Mouse (Mus musculus): ENCODE results near the gene Tmprss2.

Tmprss2 gene

DNA sequence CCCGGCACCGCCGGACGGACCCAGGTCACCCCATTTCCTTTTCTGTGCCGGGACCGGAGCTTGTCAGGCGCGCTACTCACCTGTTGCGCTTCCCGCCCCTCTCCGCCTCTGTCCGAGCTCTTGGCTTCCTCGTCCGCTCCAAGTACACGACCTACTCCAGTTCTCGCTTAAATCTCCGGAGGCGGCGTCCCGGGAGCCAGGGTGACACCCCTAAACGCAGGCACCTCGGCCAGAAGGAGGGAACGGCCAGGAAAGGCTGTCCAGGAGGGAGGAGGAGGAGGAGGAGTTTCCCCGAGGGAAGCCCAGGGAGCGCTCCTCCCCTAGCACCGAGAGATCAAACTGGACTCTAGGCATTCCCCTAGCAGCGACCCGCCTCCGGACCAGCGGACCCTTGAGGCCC is at the start of gene Tmprss2:
Tmprss2 (minus strand) TSS at position 257 of the 400 bp plus-strand sequence.
- DNase-seq: peak; percentile 37

DNA sequence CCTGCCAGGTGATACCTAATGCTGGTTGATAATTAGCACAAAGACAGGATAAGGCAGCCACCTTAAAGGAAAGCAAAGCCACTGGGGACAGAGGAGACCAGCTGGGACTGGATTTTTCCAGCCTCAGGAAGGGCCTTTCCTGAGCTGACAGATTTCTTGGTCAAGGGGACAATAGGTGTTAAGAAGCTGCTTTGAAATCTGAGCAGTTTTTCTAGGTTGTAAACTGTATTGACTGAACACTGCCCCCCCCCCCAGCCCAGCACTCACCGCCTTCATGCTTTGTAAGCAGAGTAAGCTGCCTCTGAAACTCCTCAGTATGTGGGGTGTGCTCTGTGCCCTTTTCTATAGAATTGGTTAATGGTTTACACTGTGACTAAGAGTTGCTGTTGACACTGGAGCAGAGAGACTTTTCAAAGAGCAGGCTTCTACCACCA is 48.2 kb upstream of the Tmprss2 start:
- peak; percentile 12 for DNase-seq

DNA sequence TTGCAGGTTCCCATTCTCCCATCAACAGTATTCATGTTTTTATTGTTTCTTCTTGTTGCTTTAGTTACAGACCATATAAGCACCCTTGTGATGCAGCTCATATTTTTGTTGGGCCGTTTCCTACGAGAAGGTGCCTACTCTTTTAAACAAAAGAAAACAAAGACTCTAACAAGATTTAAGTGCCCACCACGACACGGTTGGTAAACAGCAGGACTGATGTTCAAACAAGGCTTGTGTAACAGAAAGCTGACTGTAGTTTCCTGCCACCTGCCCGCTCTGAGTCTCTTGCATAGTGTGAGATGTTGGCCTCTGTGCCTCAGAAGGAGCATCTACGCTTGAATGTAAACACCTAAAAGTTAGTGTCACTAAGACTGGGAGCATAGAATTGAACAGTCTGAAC is 47.5 kb upstream of the Tmprss2 start:
- no peak for DNase-seq

DNA sequence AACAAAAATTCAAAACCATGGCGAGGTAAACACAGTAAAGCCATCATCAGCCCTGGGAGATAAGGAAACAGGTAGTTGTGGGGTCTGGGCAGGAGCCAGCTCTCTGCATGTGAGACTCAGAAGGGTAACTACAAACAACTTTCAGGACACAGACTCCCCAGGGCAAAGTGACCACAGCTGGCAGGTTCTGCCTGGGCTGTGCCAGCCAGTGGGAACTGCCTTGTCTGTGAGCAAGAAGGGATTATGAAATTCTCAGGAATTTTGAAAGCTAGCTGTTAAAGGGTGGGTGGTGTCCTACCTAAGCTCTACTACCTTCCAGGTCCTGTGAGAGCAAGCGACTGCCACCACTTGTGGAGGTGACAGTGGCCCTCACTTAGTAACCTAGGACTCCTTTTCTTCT is 44.8 kb upstream of the Tmprss2 start:
- DNase-seq: no peak

DNA sequence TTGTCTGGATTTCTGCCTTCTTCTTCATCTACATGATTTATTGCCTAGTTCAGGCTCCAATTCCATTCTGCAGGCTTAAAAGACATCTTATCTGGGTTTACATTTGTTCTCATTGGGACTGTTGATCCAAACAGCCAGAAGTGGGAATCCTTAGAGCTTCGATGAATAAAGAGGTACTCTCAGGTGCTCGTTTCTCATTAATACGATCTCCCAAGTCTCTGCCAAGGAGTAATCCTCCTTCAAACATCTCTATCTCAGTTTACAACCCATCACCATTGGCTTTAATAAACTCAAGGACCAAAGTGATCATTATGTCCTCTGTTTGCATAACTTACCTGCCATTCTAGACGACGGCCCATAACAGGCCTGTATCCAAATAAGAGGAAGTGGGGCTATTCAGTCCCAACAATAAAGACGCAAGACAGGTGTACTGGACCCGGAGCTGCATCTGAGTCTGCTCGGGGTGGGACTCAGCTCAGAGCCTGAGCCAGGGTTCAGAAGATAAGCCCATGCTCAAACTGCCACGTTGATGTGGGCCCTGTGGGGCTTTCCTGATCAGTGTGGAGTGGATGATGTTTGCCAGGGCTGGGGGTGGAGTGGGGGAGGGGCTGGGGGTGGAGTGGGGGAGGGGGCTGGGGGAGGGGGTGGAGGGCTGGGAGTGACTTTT is 38.7 kb upstream of the Tmprss2 start:
- DNase-seq: no peak

DNA sequence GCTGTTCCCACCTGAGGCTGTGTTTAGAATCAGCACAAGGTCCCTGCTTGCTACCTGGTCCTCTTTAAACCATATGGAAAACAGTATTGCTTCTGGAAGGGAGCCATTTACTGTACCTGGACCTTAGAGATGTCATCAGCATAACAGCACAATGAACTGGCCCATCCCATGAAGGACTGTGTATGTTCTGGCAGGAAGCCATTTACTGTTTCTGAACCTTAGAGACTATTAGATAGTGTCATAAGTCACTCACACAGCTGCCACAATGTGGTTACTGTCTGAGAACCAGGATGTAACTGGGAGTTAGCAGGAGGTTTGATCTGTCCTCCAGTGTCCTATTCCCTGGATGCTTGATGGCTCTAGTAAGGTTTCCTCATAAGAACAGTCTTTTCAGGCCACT is 33.7 kb upstream of the Tmprss2 start:
- no peak for DNase-seq

DNA sequence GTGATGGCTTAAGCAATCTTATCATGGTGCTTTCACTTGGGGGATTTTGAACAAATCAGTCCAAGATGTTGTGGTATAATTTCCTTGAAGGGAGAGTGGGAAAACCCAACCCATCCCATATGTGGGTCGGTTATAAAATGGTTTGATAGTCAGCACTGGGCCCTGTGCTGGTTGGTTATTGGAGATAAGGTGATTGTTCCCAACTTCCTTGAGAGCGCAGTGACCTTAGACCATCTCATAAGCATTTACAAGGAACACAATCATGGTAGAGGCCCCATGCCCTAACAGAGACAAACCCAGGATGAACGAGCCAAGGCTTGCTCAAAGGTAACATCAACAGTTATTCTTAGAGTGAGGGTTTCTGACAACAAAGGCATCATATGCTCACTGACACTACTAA is 28.6 kb upstream of the Tmprss2 start:
- DNase-seq: no peak

DNA sequence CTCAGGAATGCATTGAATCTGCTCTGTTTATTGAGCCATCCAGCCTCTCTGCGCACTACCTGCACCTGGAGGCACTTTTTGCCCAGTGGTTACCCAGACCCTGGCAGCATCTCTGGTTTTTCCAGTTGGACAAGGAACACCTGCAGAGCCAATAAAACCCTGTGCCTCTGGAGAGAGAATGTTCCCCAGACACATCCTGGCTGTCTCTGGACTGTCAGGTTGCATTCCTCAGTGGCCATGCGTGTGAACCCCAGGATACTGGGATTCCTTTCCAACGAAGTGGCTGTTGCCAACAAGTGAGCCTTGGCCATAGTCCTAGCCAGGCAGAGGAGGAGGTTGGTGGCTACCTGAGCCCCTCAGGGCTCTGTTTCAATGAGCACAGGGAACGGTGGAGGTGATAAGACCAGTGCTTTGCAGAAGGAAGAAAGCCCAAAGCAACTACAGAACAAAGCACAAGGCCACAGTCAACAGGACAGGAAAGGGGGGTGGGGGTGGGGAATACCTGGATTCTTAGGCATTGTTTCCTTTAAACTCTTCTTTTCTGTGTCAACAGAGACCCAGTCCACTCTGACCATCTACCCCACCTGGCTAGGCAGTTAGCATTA is 22.0 kb upstream of the Tmprss2 start:
- DNase-seq: no peak

DNA sequence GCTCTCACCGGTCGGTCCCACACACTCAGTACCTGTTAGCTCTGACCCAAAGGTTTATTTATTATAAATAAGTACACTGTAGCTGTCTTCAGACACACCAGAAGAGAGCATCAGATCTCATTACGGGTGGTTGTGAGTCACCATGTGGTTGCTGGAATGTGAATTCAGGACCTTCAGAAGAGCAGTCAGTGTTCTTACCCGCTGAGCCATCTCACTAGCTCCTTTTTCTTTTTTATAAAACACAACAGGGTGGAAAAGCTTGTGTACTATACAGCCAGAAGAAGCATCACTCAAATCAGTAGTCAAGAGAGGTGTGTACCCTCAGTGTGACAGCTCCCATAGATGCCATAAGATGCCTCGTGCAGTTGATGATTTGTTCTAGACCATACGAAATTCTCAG is 12.2 kb upstream of the Tmprss2 start:
- no peak for DNase-seq

DNA sequence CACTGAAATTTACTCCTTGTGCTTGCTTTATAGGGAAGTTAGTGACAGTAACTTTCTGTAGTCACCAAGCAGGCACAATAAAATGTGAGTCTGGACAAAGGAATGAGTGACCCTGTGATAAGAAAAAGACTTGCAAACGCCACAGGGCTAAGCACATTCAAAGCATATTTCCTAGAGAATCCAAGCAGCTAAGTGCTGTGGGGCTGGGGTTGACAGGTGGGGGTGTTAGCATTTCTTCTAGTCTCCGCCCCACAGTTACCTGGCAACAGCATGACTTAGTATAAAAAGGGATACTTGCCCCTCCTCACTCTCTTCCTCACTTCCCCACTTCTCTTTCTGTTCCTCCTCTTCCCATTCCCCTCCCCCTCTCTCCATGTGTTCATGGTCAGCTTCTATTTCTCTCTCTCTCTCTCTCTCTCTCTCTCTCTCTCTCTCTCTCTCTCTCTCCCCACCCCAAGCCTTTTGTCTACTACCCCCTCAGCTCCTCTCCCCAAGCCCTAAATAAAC is 11.4 kb upstream of the Tmprss2 start:
- no peak for DNase-seq

DNA sequence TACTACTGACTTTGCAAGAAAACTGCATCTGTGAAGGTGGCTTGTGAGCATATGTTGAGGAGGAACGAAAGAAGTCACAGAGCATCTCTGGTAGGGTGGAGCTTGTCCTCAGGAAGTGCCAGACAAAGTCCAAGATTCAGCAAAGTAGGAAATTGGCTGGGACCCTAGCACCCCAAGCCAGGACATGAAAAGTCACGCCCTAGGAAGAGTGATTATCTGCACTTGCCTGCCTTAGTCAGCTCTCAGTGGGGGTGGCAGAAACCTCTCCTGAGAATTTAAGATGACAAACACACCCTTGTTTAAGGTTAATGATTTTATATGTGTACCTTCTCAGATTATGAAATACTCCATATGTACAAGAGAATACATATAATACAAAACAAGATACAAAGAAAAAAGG is 7.3 kb upstream of the Tmprss2 start:
- no peak for DNase-seq

DNA sequence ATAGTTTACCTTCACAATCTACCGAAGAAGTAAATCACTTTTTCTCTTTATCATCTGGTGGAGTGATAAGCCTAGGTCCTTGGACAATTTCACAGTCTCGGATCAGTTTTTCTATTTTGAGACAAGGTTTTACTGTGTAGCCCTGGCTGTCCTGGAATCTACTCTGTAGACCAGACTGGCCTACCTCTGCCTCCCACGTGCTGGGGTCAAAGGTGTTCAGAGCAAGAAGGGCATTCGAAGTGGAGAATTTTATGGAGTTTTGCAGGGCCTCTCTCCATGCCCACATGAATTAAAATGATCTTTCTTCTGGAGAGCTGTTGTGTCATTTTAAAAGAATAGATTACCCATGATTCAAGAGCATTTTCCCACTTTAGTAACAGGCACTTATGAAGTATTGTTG is 1.0 kb upstream of the Tmprss2 start:
- DNase-seq: no peak

DNA sequence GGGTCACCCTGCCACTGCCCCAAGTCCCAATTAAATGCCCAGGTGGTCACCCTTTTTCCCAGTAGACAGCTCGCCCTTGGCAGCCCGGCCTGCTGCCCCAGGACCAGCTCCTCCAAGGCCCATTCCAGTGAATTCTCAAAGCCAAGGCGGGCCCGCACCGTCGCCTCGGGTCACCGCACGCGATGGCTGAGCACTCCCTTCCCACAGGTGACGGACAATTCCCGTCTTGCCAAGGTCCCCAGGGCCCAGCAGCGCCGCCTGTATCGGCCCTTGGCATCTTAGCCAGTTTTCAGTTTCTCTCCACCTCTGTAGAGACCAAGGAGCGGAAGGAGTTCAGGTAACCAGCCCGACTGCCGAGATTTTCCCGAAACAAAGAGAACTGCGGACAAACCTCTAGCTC is 749 bp downstream of the Tmprss2 start:
- DNase-seq: no peak

DNA sequence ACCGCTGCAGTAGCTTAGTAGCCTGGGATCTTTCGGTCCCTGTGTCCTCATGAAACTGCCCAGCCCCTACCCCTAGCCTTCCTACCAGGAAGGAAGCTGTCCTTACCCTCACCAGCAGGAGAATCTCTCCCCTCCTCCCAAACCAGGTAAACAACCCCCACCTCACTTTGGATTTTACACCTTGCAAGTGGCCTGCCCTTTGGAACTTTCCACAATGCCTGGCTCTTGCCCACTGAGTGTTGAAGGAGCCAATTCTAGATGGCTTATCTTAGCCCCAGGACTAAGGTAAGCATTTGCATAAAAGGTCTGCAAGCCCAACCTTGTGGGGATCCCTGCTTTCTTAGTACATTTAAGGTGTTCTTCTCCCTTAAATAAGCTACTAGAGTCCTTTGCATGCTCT is 1.3 kb downstream of the Tmprss2 start:
- no peak for DNase-seq

DNA sequence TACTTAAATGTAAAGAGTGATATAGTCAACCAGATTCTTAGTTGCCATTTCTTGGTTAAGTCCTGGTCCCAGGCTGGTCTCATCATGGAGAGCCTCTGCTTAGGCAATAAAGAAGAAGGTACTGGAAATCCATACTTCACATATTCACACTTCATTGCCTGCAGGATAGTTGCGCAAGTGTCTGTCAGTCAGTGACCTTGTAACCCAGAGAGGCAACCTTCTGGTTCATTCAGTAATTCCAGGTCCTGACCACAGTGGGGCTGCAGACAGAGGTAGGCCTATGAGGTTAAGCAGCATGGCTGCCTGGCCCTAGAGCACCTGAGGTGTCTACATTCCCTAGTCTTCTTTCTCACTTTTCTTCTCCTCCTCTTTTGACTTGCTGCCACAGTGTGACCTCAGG is 3.0 kb downstream of the Tmprss2 start:
- peak; percentile 4 for DNase-seq

DNA sequence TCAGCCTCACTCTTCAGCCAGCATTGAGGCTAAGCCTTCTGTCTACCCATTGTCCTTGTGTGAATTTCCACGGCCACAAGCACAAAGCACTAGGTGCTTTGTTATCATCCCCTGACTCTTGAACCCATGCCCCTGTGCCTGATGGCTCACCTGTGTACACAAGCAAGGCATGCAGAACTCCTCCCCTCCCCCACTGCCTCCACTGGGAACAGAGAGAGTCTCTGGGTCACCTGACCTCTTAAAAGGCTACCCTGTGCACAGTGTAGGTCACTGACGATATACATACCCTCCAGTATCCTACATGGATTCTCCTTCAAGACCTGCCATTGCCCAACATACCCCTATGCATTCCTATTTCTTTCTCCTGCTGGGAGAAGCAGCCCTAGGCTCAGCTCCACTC is 4.2 kb downstream of the Tmprss2 start:
- peak; percentile 50 for DNase-seq

DNA sequence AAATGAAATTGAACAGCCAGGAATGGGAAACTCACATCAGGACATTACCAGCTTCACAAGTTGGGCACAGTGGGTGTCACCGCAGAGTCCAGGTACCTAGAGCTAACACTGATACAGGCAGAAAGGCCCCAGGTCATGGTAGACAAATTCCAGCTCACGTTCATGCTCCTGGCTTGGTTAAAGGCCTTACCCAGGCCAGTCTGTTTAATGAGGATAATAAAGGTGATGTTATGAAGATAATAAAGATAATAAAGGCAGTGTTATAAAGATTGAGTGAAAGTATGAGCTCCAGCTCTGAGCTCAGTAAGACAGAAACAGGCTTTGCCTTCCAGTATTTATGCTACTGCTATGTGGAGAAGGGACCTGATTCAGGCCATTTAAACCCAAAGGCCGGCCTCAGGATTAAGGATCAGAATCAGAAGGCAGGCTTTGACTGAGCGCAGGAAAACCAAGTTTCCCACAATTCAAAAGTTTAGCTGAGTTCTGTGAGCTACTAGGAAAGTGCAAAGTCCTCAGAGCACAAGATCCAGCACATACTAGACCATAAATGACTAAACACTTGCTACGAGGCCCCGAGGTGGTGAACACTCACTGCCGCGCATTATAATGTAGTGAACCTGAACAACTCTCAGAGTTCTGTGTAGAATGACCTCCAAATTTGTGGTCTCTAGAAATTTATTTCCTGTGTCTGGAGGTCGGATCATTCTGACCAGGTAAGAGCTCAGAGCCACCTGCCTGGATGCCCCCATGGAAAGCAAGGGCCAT is 4.9 kb downstream of the Tmprss2 start:
- DNase-seq: no peak

DNA sequence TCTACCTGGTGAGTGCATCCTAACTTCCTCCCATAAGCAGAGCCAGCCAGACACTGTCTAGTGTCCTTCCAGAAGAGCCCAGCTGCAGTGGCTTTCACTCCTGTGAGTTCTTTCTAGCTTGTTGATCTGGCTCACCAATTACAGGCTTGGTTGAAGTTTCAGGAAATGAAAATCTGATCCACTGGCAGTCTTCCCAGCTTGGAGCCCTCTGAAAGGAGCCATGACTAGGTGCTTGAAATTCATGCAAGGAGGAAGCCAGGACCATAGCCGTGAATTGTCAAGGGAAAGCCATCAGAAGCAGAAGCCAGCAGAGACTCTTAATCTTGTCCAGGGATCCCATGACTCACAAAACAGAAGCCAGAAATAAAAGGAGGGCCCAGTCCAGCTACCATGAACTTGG is 8.7 kb downstream of the Tmprss2 start:
- no peak for DNase-seq

DNA sequence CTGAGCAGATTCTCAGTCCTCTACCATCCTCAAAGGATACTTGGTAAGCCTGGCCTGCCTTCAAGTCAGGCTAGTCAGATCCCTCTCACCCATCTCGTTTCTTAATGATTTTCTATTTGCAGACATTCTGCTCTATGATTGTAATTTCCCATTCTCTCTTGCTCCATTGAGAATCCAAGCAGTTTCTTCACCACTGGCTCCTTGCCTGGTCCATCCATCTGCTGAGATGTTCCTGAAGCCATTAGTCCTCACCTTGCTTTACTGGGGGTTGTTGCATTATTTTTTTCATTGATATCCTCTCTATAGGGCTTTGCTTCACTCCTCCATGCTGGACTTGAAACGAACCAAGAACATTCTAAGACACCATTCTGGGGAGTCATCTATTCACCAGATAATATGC is 10.4 kb downstream of the Tmprss2 start:
- no peak for DNase-seq

DNA sequence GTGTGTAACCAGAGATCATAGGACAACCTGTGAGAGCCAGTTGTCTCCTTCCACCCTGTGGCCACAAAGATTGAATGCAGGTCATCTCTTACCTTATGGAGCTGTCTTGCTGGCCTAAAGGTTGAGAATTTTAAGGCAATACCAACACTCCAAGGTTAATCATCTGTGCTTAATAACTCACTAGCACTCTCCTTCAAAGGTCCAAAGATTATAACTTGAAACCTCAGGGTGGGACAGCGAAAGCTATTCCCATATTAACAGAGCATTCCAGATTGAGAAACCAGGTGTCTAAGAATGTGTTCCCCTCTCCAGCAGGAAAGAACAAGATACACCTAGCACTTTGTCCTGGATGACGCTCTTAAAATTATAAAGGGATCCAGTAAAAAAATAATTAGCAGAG is 12.9 kb downstream of the Tmprss2 start:
- DNase-seq: no peak

DNA sequence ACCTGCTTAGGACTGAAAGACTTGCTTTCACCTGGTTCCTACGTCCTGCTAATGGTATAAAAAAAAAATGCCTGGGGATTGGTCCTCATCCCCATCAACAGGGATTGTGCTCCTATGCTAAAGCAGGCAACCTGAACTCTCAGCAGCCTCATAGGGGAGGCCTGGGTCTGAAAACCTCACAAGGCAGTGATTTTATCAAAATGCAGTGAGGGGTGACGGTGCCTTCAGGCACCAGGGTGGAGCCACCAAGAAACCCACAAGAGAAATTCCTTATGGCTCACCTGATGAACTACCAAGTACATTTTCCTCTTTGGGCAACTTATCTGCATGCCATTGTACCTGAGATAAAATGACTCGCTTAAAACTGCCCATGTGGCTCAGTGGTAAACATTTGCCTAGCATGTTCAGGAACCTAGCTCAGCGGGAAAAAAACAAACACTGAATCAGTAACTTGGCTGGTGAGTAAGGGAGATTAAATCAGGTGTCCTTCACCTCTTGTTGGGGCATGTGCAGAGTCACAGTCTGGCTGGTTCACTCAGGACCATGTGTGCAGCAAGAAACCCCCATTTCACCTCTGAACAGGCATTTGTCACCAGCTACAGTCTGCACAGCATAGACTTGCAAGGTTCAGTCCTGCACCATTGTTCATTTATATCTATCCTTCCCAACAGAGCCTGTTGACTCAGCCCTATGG is 17.0 kb downstream of the Tmprss2 start:
- DNase-seq: no peak

DNA sequence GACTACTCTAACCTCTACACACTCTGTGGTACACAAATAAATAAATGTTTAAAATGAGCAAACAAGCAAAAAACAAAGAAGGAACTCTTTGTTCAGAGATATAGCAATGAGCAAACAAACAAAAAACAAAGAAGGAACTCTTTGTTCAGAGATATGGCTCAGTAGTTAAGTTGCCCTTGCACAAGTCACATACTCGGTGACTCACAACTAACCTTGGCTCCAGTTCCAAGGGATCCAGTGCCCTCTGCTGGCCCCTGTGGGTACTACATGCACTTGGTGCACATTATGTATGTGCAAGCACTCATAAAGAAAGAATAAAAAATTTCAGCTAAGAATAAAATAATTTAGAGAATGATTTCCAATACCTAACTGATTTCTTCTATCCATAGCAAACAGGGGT is 17.9 kb downstream of the Tmprss2 start:
- DNase-seq: peak; percentile 75

DNA sequence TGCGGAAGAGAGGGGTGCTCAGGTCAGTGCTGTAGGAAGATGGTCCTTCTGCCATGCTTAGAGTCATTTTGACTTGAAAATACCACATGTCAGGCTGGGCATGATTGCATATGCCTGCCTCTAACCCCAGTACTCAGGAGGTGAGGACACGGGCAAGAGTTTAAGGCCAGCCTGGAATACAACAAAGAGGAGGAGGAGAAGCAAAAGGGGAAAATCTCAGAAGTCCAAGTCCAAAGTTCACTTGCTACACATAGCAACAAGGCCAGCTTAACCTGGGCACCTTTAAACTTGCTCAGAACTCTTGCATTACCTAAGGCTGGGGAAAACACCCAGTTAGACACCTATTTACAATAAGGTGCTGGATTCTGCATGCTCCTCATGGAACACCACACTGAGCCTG is 19.5 kb downstream of the Tmprss2 start:
- DNase-seq: no peak
